Mouse (Mus musculus) common myeloid progenitor, adult 5-6 weeks (primary cell): Measurements from ENCODE around the gene Glt8d1. TPM values are rescaled to one million over a fixed set of nuclear protein-coding genes. Genes with fewer than 3 reads are reported as not detected.

Experiments
- ATAC-seq: replicated peaks from 2 replicates; pipeline ENCODE4 v1.8.0; 2016; ENCODE audit warnings: low read depth, mild to moderate bottlenecking, moderate TSS enrichment, inconsistent platforms; ENCODE audit not compliant: poor library complexity, severe bottlenecking
- total RNA-seq: library from RNA; stranded (forward); fragments of 200-1000, 187-1606 nt; gene quantifications from 2 replicates; pipeline ENCODE4 v1.2.3, GENCODE M21; 2017

The Glt8d1 gene
- total RNA-seq, 1 experiment from 2014 or later, result 36.3 TPM

- ATAC-seq, result no peak
Observed at GRCm38 (mm10) chr14:31045817-31046216, 44.6 kb downstream of the Glt8d1 start.

Other genes with a start within 250 kb of the Glt8d1 start
- gene Tmem110, start 175.8 kb upstream of the Glt8d1 start, total RNA-seq, result 6.4 and 6.8 TPM in 2 replicates
- 0.78 TPM in 1 of 2 replicates, not detected in the other for gene Mustn1, start 122.2 kb upstream of the Glt8d1 start, total RNA-seq
- not detected in 2 replicates for gene Itih4, start 114.9 kb upstream of the Glt8d1 start, total RNA-seq
- not detected in 2 replicates for gene Itih3, start 77.6 kb upstream of the Glt8d1 start, total RNA-seq
- not detected in 2 replicates for gene Itih1, start 58.1 kb upstream of the Glt8d1 start, total RNA-seq
- gene Nek4, start 50.0 kb upstream of the Glt8d1 start, total RNA-seq, result 14.2 and 18.1 TPM in 2 replicates
- gene Spcs1, start 272 bp downstream of the Glt8d1 start, total RNA-seq, result 82.0 and 94.8 TPM in 2 replicates
- 83.0 and 120 TPM in 2 replicates for gene Pbrm1, start 17.7 kb downstream of the Glt8d1 start, total RNA-seq
- gene Gnl3, start 17.8 kb downstream of the Glt8d1 start, total RNA-seq, result 438 and 468 TPM in 2 replicates
- gene Smim4, start 127.6 kb downstream of the Glt8d1 start, total RNA-seq, result 23.6 and 45.1 TPM in 2 replicates
- gene Nt5dc2, start 129.7 kb downstream of the Glt8d1 start, total RNA-seq, result 88.3 and 112 TPM in 2 replicates
- not detected in 2 replicates for gene Stab1, start 167.2 kb downstream of the Glt8d1 start, total RNA-seq
- not detected in 2 replicates for gene Tnnc1, start 206.9 kb downstream of the Glt8d1 start, total RNA-seq
- gene Nisch, start 215.5 kb downstream of the Glt8d1 start, total RNA-seq, result 82.3 and 114 TPM in 2 replicates
- not detected in 2 replicates for gene Sema3g, start 216.5 kb downstream of the Glt8d1 start, total RNA-seq
- 15.6 and 16.7 TPM in 2 replicates for gene Phf7, start 249.9 kb downstream of the Glt8d1 start, total RNA-seq